Mouse (Mus musculus): Measurements from ENCODE around the gene Gpx6.
A peak's percentile ranks its signal among the peaks of the same experiment; 100 is the strongest.

Gpx6 gene

GRCm38 (mm10) chr13:21322509-21323375, 10.8 kb downstream of the Gpx6 start:
- peak in 1 of 2 experiments; percentile 55 for DNase-seq (ENCODE audit: low spot score in 2 of 2)

- no peak for DNase-seq (ENCODE audit: low spot score in 2 of 2)
Observed at GRCm38 (mm10) chr13:21323405-21323804, 11.5 kb downstream of the Gpx6 start.

DNA sequence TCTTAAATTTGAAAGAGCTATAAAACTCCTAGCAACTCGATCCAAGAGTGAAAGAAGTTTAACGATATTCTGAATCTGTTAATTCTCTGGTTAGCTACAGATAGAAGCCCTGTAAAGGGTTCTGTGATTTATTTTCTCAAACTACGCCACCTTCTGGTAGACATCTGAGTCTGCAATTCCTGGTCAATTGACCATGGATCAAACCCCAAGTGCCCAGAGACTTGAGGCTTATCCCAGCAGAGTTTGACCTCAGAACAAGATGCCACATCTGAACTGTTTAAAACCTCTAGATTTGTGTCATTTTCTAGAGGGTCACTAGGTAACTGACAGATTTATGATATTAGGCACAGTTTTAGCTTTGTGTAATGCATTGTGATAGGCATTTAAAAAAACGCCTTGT, 14.3 kb downstream of the Gpx6 start:
- DNase-seq (ENCODE audit: low spot score in 2 of 2), result no peak

DNA sequence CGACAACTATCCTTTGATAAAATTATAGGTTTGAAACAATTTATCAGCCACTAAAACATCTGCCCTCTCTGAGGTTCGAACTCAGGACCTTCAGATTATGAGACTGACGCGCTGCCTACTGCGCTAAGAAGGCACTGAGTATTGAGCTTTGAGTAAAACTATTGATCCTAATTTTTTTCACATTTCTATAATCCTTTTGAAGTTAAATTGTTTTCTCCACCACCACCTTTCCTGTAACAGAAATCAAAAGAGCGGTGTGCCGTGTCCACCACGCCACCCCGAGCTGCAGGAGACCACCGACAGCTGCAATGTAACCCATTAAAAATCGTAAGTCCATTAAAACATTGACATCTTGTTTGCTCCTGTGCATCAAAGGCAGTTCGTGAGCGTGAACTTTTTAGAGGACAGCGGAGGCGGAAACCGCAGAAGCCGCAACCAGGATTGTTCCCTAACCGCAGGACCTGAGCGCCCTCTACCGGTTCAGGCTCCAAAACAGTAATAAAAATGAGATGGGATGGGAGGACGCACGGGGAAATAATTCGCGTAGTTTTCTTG, 14.8 kb downstream of the Gpx6 start:
- DNase-seq (ENCODE audit: low spot score in 2 of 2), result peak; percentile 14 to 77

DNA sequence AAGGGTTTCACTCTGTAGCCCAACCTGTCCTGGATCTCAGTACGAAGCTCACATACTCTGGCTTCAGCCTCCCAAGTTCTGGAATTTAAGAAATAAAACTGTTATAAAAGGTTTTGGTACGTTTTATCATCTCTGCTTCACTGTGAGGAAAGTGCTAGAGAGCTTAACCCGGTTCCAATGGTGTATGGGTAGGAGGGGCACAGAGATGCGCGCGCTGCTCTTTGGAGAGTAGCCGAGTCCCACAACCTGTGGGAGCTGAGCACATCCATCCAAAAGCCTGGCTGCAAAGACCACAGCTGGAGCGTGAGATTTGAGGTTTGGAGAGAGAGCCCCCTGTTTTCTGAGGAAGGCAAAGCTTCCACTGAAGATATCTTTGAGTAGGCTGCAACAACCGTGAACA, 15.5 kb downstream of the Gpx6 start:
- DNase-seq (ENCODE audit: low spot score in 2 of 2), result no peak

DNA sequence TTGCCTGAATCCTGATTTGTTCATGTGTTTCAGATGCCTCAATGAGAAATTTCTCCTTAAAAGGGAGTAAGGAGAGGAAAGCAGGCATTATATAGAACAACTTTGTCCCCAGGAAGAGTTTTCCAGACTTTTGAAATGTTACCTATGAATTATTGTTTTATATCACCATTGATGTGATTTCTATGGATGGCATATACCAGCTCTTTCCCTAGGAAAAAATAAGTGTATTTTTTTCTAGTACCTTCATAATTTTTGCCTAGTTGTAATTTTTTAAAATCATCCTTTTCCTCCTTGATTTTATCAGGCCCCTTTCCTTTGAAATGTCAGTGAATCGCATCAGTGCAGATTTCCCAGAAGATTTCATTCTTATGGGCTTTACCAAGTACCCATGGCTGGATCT, 34.7 kb downstream of the Gpx6 start, which contains the start of gene Olfr1367:
Gene Olfr1367 (plus strand): TSS at position 301 of the 400 bp plus-strand sequence.
- DNase-seq (ENCODE audit: low spot score in 2 of 2), result no peak

- DNase-seq (ENCODE audit: low spot score in 2 of 2), result no peak
Observed at GRCm38 (mm10) chr13:21350593-21350992, 38.7 kb downstream of the Gpx6 start.

GRCm38 (mm10) chr13:21362621-21363248, 50.8 kb downstream of the Gpx6 start, which contains the start of gene Zscan12:
TSS of gene Zscan12 (plus strand) at chr13:21362820.
- DNase-seq (ENCODE audit: low spot score in 2 of 2), result peak; percentile 75 to 86

GRCm38 (mm10) chr13:21363719-21364118, 51.8 kb downstream of the Gpx6 start:
- DNase-seq (ENCODE audit: low spot score in 2 of 2), result no peak

GRCm38 (mm10) chr13:21366635-21367034, 54.7 kb downstream of the Gpx6 start:
- no peak for DNase-seq (ENCODE audit: low spot score in 2 of 2)

Measured in frontal cortex, postnatal 10 days (tissue).